Mouse (Mus musculus) cerebellum, adult 2 months (tissue): ENCODE results near the gene Pctp. TPM values are rescaled to one million over a fixed set of nuclear protein-coding genes. Genes with fewer than 3 reads are reported as not detected.

Experiments
- DNase-seq, 2 experiments: peaks; one replicate each; pipeline ENCODE4 v3.0.0; 2021
- H3K27ac ChIP-seq: fragments of 200-500 bp; 2 replicates; pipeline ENCODE4 v1.5.1; 2012; ENCODE audit warnings: low read length, control low read depth, inconsistent platforms; ENCODE audit not compliant: insufficient read depth
- H3K27me3 ChIP-seq: fragments of 200-500 bp; 2 replicates; pipeline ENCODE4 v1.6.1; 2012; ENCODE audit warnings: inconsistent platforms, mild to moderate bottlenecking, low read length, moderate library complexity; ENCODE audit not compliant: control insufficient read depth, insufficient read depth
- H3K4me1 ChIP-seq: fragments of 200-500 bp; 2 replicates; pipeline ENCODE4 v1.6.1; 2011; ENCODE audit warnings: low read length; ENCODE audit not compliant: control insufficient read depth, insufficient read depth
- H3K4me3 ChIP-seq: fragments of 200-500 bp; replicated peaks from 2 replicates; pipeline ENCODE3; 2011; ENCODE audit warnings: mild to moderate bottlenecking, low read depth, low read length, control low read depth; ENCODE audit not compliant: insufficient read depth
- CTCF ChIP-seq: fragments of 200-500 bp; IDR thresholded peaks from 2 replicates; pipeline ENCODE4 v1.5.1; 2011; ENCODE audit warnings: low read depth, mild to moderate bottlenecking, control low read depth, low read length, moderate library complexity, borderline replicate concordance; ENCODE audit not compliant: insufficient read depth
- POLR2A ChIP-seq: fragments of 200-500 bp; IDR thresholded peaks from 2 replicates; pipeline ENCODE4 v1.6.1; 2011; ENCODE audit warnings: low read length, control low read depth, borderline replicate concordance; ENCODE audit not compliant: insufficient read depth
- WGBS: fragments of 180-500 bp; shearing (Covaris S2); methylation state at CpG from one replicate; pipeline ENCODE4 v1.1.7; 2018; 5-methylcytosine and 5-hydroxymethylcytosine counted together
- polyA plus RNA-seq: library from polyadenylated mRNA; depleted of rRNA; stranded (reverse); fragments of >200 nt; gene quantifications from 2 replicates; pipeline ENCODE4 v1.2.3, GENCODE M21; 2012

The Pctp gene
- polyA plus RNA-seq, 1 experiment = 2.9 TPM

- Histone ChIP-seq H3K27ac (no peak overlapping the region), H3K4me1 (0 out of 2 replicates have a peak, but pooled peaks cover 3% of the 10 kb centered on the region), H3K4me3 (no peak overlapping the region), H3K27me3 (no peaks in the 10 kb centered on the region)
- 78% methylated on average over 2 of the region's 2 CpGs for WGBS
- DNase-seq = no peak
- no peak for TF ChIP-seq POLR2A
- no peak for TF ChIP-seq CTCF
These were observed 19.8 kb downstream of the Pctp start for GRCm38 (mm10) chr11:89982918-89983317.

GRCm38 (mm10) chr11:89980106-89980505 lies 22.6 kb downstream of the Pctp start:
- no peak for TF ChIP-seq POLR2A
- no peak for TF ChIP-seq CTCF
- 96% methylated on average over 2 of the region's 2 CpGs for WGBS
- Histone ChIP-seq H3K4me1 (0 out of 2 replicates have a peak, but pooled peaks cover 3% of the 10 kb centered on the region), H3K4me3 (no peak overlapping the region), H3K27me3 (no peaks in the 10 kb centered on the region), H3K27ac (no peak overlapping the region)
- no peak for DNase-seq

- TF ChIP-seq POLR2A (no peak), CTCF (no peak)
- Histone ChIP-seq H3K4me1 (0 out of 2 replicates have a peak, but pooled peaks cover 3% of the 10 kb centered on the region), H3K27ac (no peak overlapping the region), H3K4me3 (no peak overlapping the region), H3K27me3 (no peaks in the 10 kb centered on the region)
- 73% methylated on average over 11 of the region's 11 CpGs for WGBS
- DNase-seq = no peak
These were observed 23.5 kb downstream of the Pctp start for GRCm38 (mm10) chr11:89978914-89979818.

- TF ChIP-seq CTCF (no peak), POLR2A (no peak)
- no peak overlapping the region for H3K4me3 ChIP-seq
- no peak overlapping the region for H3K27ac ChIP-seq
- 0 out of 2 replicates have a peak, but pooled peaks cover 3% of the 10 kb centered on the region for H3K4me1 ChIP-seq
- WGBS = 15% methylated on average over 11 of the region's 11 CpGs
- H3K27me3 ChIP-seq = no peaks in the 10 kb centered on the region; the same call in 1 of the 2 replicates
- DNase-seq = no peak
These were observed 24.3 kb downstream of the Pctp start for GRCm38 (mm10) chr11:89978353-89978831.

GRCm38 (mm10) chr11:89977746-89978352 lies 24.8 kb downstream of the Pctp start:
- Histone ChIP-seq H3K27ac (no peak overlapping the region), H3K27me3 (no peaks in the 10 kb centered on the region; the same call in 1 of the 2 replicates), H3K4me3 (no peak overlapping the region), H3K4me1 (0 out of 2 replicates have a peak, but pooled peaks cover 3% of the 10 kb centered on the region)
- DNase-seq = no peak
- no peak for TF ChIP-seq POLR2A
- no peak for TF ChIP-seq CTCF
- 57% methylated on average over 7 of the region's 7 CpGs for WGBS

GRCm38 (mm10) chr11:89976361-89976760 lies 26.3 kb downstream of the Pctp start:
- Histone ChIP-seq H3K27me3 (no peaks in the 10 kb centered on the region; the same call in 1 of the 2 replicates), H3K4me1 (0 out of 2 replicates have a peak, but pooled peaks cover 3% of the 10 kb centered on the region), H3K4me3 (no peak overlapping the region), H3K27ac (no peak overlapping the region)
- TF ChIP-seq POLR2A = no peak
- no peak for DNase-seq
- WGBS = 77% methylated on average over 5 of the region's 5 CpGs

GRCm38 (mm10) chr11:89971296-89971695 lies 31.4 kb downstream of the Pctp start:
- 83% methylated on average over 3 of the region's 3 CpGs for WGBS
- DNase-seq = no peak
- no peak for TF ChIP-seq CTCF
- no peak for TF ChIP-seq POLR2A
- Histone ChIP-seq H3K27me3 (no peaks in the 10 kb centered on the region; the same call in 1 of the 2 replicates), H3K4me1 (no peaks in the 10 kb centered on the region), H3K27ac (no peak overlapping the region), H3K4me3 (no peak overlapping the region)
